Mouse (Mus musculus): ENCODE data around the gene Shld2.

GRCm38 (mm10) chr14:34220426-34220825 is 89.9 kb downstream of the Shld2 start:
- TF ChIP-seq CTCF (IDR thresholded peaks at IDR 0.05; ENCODE audit: low read depth) (no peak), EP300 (IDR thresholded peaks at IDR 0.05; ENCODE audit: low read depth) (no peak)

Measured in liver, postnatal 0 days (tissue).